Mouse (Mus musculus) gastrocnemius, adult 18-20 months (tissue): ENCODE measurements around the gene Rsph14. TPM values are rescaled to one million over a fixed set of nuclear protein-coding genes. Genes with fewer than 3 reads are reported as not detected.

ENCODE experiments used
- DNase-seq: peaks from one replicate; pipeline ENCODE4 v3.0.0; 2021; ENCODE audit warnings: low spot score
- long read RNA-seq, 2 experiments: library from polyadenylated mRNA; stranded (forward); transcript quantifications; one replicate each; pipeline ENCODE4 v2.0.0; 2021
- total RNA-seq, 2 experiments: library from RNA; stranded (reverse); gene quantifications; 2 replicates each; pipeline ENCODE4 v1.2.3; 2021

The Rsph14 gene
- not detected for total RNA-seq
- long read RNA-seq, experiment 1 = 0 reads
- long read RNA-seq, experiment 2 = 0 reads

DNA sequence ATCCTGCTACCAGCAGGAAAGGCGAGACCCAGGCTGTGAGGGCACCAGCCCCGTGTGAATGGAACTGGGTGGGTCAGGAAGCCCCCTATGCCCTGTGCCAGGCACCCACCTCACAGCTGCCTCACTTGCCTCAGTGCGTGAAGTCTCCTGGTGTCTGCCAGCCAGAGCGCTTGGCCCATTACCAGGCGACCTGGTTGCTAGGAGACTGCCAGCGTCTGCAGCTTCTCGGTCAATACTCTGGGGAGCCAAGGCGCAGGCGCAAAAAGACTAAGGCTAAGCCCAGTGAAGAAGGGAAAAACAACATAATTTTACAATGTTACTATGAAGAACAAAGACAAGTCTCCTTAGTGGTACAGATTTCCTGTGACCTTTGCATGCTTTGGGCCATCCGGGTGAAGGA, at the start of gene Rsph14:
TSS of gene Rsph14 (minus strand) at position 192 of the 400 bp plus-strand sequence.
- peak; percentile 69 for DNase-seq

GRCm38 (mm10) chr10:75078174-75079128, 46.1 kb upstream of the Rsph14 start:
- no peak for DNase-seq

DNA sequence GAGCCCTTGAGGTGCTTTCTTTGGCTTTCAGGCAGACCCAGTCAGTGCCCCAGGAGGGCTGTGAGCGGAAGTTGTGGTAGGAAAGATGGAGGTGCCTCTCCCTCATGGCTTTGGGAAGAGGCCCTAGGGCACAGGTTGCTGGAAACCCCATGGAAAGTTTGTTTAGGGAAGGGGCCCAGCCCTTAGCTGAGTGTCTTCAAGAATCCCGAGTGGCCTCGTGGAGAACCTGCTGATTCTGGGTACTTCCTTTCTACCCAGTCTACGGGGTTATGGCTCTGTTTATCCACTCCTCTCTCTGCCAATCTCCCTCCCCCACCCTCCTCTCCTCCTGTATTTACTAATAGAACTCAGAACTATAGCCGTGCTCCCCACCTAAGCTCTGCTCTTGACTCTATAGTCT, 43.3 kb upstream of the Rsph14 start:
- no peak for DNase-seq

DNA sequence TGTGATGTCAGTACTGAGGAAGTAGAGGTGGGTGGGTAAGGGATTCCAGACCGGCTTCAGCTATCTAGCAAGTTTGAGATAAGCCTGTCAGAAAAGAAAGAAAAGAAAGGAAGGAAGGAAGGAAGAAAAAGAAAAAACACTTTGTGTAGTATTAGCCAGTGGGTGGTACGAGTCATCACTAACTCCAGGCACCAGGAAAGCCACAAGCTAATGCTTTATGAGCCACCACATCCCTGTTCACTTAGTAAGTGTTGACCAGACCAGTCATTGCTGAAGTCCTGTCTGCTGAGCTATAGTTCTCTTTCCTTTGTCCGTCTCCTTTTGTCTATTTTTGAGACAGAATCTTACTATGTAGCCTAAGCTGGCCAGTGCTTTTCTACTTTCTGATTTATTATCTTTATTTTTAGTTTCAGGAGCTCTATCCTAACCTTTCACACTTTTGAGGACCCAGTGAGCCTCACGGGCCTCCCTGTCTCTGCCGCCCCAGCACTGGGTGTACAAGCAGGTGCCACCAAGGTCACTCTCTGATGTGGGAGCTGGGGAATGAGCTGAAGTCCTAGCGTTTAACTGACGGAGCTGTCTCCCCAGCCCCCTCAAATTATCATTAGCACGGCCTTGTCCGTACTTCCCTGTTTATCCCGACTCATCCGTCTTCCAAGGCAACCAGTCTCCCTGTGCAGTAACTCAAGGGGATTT, 38.0 kb upstream of the Rsph14 start:
- no peak for DNase-seq

DNA sequence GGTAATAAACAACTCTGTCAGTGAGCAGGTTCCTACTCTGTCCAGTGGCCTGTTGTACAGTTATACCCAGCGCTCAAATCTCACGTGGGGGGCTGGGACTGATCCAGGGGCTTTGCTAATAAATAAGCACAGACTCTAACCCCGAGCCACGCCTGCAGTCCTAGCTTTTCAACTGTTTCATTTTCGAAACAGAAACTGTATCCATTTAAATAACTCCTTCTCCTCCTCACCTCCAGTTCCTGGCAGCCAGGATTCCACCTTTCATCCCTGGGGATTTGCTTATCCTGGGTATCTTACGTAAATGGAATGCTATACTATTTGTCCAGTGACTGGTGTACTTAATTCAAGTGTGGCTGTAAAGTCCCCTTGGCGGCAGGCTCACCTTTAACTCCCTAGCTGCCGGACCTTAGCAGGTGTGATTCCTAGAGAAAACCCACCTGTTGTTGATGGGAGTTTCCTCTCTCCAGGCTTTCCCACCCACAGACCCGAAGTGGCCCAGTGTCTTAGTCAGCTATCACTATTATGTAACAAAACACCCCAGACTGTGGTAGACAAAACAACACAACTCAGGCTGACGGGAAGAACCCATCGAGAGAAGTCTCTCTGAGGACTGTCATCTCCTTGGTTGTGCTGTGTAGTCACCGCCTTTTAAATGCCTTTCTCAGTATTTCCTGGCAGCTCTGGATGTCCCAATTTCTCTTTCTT, 36.4 kb upstream of the Rsph14 start:
- no peak for DNase-seq

DNA sequence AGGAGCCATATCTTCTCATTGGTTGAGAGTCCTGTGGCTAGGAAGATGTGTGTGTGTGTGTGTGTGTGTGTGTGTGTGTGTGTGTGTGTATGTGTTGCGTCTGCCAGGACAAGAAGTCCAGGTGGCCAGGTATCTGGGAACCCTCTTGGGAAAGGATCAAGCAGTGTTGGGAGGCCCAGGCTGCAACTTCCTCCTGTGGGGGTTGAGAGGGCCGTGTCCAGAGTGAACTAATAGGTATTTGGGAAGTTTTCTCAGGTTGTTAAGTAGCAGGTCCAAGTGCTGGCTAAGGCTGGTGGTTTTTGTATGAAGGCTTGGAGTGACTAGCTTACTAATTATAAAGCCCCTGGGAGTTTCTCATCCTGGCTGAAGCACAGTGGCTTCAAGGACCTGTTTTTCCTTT, 35.7 kb upstream of the Rsph14 start:
- DNase-seq = no peak

GRCm38 (mm10) chr10:75067446-75067845, 35.1 kb upstream of the Rsph14 start:
- no peak for DNase-seq

DNA sequence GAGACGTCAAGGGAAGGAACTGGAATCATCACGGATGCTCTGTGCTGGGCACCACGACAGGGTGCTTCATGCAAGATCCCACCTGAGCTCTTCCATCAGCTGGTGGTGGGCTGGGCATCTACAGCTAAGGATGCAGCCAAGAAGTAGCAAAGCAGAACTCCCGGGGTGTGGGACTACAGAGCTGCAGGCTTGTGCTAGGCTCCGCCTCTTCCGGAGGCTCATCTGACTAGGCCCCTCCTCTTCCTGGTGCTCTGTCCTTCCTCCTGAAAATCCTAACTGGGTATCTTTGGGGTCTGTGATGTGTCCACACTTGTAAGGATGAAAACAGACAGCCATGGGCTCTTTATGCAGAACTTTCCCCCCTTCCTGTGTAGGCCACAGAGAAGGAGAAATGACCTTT, 33.3 kb upstream of the Rsph14 start:
- no peak for DNase-seq

GRCm38 (mm10) chr10:75063301-75063965, 31.0 kb upstream of the Rsph14 start:
- DNase-seq = no peak

GRCm38 (mm10) chr10:75062621-75063020, 30.2 kb upstream of the Rsph14 start:
- no peak for DNase-seq

DNA sequence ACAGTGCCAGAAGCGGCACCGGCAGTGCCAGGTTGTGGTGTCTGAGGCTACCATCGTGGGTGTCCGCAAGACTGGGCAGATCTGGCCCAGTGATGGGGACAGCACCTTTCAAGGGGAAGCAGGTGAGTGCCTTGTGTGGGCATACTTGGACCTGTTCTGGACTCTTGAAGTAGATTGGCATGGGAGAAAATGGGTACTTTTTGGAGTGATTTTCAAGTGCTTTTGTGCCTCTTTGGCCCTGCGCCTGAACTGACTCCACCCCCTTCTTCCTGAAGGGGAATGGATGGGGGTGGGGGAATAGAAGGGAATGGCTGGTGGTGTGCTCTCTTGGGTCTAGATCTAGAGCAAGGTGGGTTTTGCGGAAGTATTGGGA, 29.8 kb upstream of the Rsph14 start:
- DNase-seq = peak; percentile 14

DNA sequence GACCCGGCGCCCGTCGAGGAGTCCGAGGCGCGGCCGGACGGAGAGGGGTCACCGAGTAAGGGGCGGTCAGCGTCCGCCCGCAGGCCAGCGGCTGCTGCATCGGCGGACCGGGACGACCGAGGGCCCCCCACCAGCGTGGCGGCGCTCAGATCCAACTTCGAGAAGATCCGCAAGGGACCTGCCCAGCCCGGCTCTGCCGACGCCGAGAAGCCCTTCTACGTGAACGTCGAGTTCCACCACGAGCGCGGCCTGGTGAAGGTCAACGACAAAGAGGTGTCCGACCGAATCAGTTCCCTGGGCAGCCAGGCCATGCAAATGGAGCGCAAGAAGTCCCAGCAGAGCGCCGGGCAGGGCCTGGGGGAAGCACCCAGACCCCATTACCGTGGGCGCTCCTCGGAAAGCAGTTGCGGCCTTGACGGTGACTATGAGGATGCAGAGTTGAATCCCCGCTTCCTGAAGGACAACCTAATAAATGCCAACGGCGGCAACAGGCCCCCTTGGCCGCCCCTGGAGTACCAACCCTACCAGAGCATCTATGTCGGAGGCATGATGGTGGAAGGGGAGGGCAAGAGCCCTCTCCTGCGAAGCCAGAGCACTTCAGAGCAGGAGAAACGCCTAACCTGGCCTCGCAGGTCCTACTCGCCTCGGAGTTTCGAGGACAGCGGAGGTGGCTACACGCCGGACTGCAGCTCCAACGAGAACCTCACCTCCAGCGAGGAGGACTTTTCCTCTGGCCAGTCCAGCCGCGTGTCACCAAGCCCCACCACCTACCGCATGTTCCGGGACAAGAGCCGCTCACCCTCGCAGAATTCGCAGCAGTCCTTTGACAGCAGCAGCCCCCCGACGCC, 29.2 kb upstream of the Rsph14 start:
- peak; percentile 9 for DNase-seq

GRCm38 (mm10) chr10:75060843-75061235, 28.5 kb upstream of the Rsph14 start:
- DNase-seq = no peak

DNA sequence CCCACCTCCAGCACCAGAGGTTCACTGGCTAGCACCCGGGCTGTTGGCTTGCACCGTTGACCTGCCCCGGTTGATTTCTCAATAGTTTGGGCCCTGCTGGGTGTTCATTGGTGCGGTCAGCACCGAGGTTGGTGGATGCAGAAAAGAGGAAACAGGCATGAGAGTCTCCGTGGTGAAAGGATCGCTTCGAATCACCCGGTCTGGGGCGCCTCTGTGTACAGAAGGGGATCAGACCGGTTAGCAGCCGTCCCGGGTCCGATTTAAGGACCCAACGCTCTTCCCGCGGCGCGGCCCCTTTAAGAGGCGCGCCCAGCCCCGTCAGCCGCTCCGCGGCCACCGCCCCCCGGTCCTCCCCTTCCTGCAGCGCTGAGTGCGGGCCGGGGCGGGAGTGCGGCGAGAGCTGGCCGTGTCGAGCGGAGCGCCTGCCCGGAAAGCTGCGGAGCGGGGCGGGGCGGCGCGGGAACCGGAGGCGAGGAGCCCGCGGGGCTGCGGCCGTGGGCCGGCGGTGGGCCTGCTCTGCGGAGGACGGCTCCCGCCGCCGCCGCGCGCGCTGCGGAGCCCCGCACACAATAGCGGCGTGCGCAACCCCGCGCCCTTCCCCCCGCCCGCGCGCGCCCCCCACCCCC, 27.9 kb upstream of the Rsph14 start, which contains the start of gene Bcr:
TSS of gene Bcr (plus strand) at position 376 of the 626 bp plus-strand sequence.
- DNase-seq = peak; percentile 75

- DNase-seq = peak; percentile 86
Measured at GRCm38 (mm10) chr10:75059396-75059795, 27.0 kb upstream of the Rsph14 start.

GRCm38 (mm10) chr10:75058761-75059395, 26.5 kb upstream of the Rsph14 start:
- DNase-seq = no peak

GRCm38 (mm10) chr10:75058336-75058735, 25.9 kb upstream of the Rsph14 start:
- no peak for DNase-seq

GRCm38 (mm10) chr10:75056255-75056654, 23.9 kb upstream of the Rsph14 start:
- no peak for DNase-seq

DNA sequence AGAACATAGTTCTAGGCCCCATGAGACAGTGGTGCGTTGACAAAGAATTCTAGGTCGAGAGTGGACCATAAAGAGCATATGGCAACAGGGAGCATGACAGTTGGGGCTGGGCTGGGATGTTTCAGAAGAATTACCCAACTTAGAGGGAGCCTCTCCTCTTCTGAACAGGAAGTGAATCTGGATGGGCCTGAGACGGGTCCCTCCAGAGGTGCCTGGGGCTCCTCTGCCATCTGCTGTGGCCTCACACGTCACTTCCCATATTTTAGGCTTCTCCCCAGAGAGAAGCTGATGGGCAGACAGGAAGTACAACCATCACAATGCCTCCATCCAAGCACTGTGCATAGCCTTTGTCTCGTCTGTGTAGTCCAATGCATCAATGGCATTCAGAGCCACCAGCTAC, 23.3 kb upstream of the Rsph14 start:
- no peak for DNase-seq
